Mouse (Mus musculus) adrenal gland, postnatal 0 days (tissue): Measurements from ENCODE around the gene Rrh. TPM values are rescaled to one million over a fixed set of nuclear protein-coding genes. Genes with fewer than 3 reads are reported as not detected.

ENCODE experiments used
- polyA plus RNA-seq: library from polyadenylated mRNA; unstranded; fragments of >200 nt; fragmentation: Nextera tagmentation; extraction: Ambion mirVana; gene quantifications from 2 replicates; pipeline ENCODE4 v1.2.1, GENCODE M21; 2015

Rrh gene
- polyA plus RNA-seq = not detected in 2 replicates

DNA sequence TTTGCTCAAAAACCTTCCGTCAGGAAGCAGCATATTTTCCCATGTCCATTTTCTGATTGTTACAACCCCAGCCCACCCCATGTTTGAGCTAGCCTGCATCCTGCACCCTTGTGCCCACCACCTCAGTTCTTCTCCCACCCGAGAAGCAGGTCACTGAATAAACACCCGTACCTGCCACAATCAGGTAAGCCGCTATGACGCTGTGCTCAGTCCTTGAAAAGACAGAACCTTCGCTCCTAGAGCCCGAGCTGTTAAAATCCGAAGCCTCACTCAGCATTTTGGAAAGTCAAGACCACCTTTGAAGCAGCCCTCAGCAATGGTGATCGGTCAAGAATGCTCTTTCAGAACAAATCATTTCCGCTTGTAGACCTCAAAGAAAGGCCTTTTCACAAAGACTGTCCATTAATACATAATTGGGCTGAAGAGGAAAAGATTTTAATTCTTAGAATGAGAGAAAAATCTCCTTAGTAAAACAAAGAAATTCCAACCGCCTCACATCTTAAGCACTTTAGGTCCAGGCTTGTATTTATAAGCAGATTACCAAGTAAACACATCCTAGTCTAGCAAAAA lies at the start of gene Rrh:
Gene Rrh (minus strand): TSS at position 382 of the 570 bp plus-strand sequence.

DNA sequence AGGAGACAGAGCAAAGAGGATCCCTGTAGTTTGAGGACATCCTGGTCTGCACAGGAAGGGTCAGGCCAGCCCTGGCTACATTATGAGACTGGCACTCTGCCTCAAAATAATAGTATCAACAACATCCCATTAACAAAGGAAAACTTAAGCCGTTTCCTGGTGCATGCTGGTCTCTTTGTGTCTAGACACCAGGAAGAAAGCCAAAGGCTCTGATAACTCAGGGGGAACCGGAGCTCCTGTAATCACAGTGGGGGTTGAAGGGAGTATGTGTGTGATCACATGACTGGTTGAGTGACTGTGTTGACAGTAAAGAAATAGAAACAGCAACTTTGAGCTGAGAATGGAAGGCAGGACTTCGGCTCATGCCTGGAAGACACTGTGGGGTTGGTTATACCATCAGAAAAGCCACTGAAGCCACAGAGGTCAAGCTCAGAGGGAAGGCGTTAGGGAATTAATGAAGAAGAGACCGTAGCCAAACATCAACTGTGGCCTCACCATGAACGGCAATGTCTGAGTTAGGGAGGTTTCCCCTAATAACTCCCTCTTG lies 13.1 kb upstream of the Rrh start, which contains the start of gene Cfi:
Gene Cfi (plus strand): TSS at position 497 of the 547 bp plus-strand sequence.

DNA sequence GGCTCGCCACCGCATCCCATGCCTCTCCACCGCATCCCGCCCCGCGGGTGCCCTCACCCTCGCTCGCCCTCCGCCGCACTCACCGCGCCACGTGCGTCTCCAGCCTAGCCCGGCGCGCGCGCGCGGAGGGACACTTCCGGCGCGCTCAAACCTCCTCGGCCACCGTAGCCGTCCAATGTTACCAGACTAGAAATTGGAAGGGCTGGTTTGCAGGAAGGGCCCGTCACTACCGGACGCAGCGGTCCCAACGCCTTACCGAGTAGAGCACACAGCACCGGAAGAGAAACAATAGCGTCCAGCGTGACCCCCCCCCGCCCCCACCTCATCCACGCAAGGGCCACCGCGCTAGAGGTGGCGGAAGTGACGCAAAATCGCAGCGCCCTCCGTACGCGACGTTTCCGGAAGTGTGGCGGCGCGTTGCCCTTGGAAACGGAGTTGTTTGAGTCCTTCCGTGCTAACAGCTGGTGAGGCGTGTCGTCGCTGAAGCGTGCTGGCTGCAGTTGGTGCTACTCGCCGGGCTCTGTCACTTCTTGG lies 8.7 kb upstream of the Rrh start, which contains the start of gene Gar1:
Gene Gar1 (minus strand): TSS at position 362 of the 534 bp plus-strand sequence.

DNA sequence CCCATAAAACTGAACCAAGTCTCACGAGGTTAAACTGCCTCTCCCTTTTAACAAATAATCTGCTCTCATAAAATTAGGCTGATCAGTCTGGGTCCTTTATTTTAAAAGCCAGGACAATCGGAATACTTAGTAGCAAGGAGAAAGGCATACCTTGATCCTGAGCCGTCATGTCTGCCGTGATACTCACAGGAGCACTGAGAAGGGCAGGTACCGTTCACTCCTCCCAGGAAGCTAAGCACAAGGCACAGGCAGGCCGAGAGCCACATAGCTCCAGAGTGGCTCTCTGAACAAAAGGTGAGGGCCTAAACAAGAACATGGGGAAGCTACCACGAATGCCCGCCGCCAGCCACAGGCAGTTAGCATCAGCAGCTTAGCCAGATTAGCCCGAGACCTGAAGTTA lies 18.6 kb downstream of the Rrh start, which contains the start of gene Lrit3:
Gene Lrit3 (minus strand): TSS at position 266 of the 400 bp plus-strand sequence.

DNA sequence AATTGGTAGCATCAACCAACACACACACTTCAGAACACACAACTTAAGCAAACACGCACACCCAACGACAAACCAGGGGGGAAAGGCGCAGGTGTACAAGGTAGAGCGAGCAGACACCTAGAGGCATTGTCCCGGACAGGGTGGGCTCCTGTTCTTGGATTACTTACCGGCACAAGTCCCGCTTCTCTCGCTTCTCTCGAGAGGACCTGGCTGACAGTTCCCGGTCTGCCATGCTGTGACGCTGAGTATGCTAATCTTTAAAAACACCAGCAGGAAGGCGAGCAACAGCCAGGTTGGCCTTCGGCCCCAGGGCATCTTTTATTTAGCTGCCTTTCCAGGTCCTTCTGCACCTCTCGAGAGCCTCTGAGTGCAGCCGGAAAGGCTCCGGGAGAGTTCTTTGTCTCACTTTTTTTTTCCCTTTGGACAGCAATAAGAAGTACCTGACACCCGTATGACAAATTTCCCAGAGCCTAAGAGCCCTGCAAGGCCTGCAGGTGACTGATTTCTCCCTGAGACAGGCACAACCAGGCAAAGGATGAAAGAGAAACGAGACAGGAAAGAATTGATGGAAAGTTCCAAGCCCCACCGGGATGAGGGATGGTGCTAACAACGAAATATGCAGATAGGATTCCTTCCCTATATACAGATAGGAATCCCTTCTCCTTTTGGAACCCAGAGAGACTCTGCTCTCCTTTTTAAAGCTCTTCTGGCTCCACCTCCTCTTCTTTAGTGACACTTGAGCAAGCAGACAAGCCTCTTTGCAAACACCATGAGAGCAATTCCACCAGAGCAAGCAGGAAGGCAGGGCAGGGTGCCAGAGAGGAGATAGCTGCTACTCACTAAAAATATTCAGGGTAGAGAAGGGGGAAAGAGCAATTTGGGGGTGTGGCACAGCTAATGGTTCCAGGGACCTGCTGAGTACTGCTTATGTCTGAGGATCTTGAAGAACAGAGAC lies 67.5 kb downstream of the Rrh start, which contains the start of gene Egf:
Gene Egf (minus strand): TSS at position 667 of the 955 bp plus-strand sequence.

Other genes starting within 250 kb of the Rrh start
- gene Egf, start 67.3 kb downstream of the Rrh start, polyA plus RNA-seq = 0.82 and 1.5 TPM in 2 replicates
- not detected in 2 replicates for gene Lrit3, start 18.6 kb downstream of the Rrh start, polyA plus RNA-seq
- 26.8 and 47.1 TPM in 2 replicates for gene Gar1, start 8.8 kb upstream of the Rrh start, polyA plus RNA-seq
- 9.0 and 10.3 TPM in 2 replicates for gene Cfi, start 13.3 kb upstream of the Rrh start, polyA plus RNA-seq
- 36.0 and 71.0 TPM in 2 replicates for gene Pla2g12a, start 56.0 kb upstream of the Rrh start, polyA plus RNA-seq
- gene Casp6, start 78.8 kb upstream of the Rrh start, polyA plus RNA-seq = 112 and 157 TPM in 2 replicates
- gene Mcub, start 147.6 kb upstream of the Rrh start, polyA plus RNA-seq = 27.1 and 32.1 TPM in 2 replicates
- gene Sec24b, start 239.0 kb upstream of the Rrh start, polyA plus RNA-seq = 14.0 and 23.3 TPM in 2 replicates